Mouse (Mus musculus) adrenal gland, postnatal 36 days (tissue): ENCODE measurements at regions not wholly inside any gene's neighbourhood (a gene's known extent, or its start where the extent isn't known, plus 50 kb on each side); places are given as distances from the start of the nearest gene placed in this dataset.

Experiments
- DNase-seq, 2 experiments: peaks; one replicate each; pipeline ENCODE4 v3.0.0; 2021; ENCODE audit warnings: mixed read lengths in 1 of 2

GRCm38 (mm10) chr6:6657928-6658500, 79.6 kb upstream of the Sem1 start:
- no peak for DNase-seq

- no peak for DNase-seq
Measured at GRCm38 (mm10) chr6:6660072-6660471, 81.6 kb upstream of the Sem1 start.

GRCm38 (mm10) chr6:6666762-6667161, 88.3 kb upstream of the Sem1 start:
- DNase-seq = no peak

GRCm38 (mm10) chr6:6689241-6689640, 110.8 kb upstream of the Sem1 start:
- no peak for DNase-seq

GRCm38 (mm10) chr6:6690188-6690587, 111.7 kb upstream of the Sem1 start:
- no peak for DNase-seq

GRCm38 (mm10) chr6:6692056-6692770, 113.8 kb upstream of the Sem1 start:
- DNase-seq = no peak

GRCm38 (mm10) chr6:6695742-6696430, 117.4 kb upstream of the Sem1 start:
- no peak for DNase-seq

- DNase-seq = peak; percentile 28 to 29
Measured at GRCm38 (mm10) chr6:6697418-6697979, 119.0 kb upstream of the Sem1 start.

GRCm38 (mm10) chr6:6706729-6707128, 128.3 kb upstream of the Sem1 start:
- DNase-seq = no peak

- no peak for DNase-seq
Measured at GRCm38 (mm10) chr6:6709057-6709456, 130.6 kb upstream of the Sem1 start.

GRCm38 (mm10) chr6:6730259-6730658, 132.9 kb upstream of the Dlx6 start:
- DNase-seq = no peak

- DNase-seq = no peak
Measured at GRCm38 (mm10) chr6:6745394-6745793, 117.7 kb upstream of the Dlx6 start.

GRCm38 (mm10) chr6:6779157-6779556, 84.0 kb upstream of the Dlx6 start:
- no peak for DNase-seq

- no peak for DNase-seq
Measured at GRCm38 (mm10) chr6:6781556-6781955, 81.6 kb upstream of the Dlx6 start.

- no peak for DNase-seq
Measured at GRCm38 (mm10) chr6:6785939-6786490, 77.1 kb upstream of the Dlx6 start.

GRCm38 (mm10) chr6:6787490-6787889, 75.6 kb upstream of the Dlx6 start:
- DNase-seq = no peak

GRCm38 (mm10) chr6:6794320-6795018, 68.7 kb upstream of the Dlx6 start:
- DNase-seq = no peak

GRCm38 (mm10) chr6:6800377-6800776, 62.8 kb upstream of the Dlx6 start:
- DNase-seq = no peak

GRCm38 (mm10) chr6:6801563-6802259, 61.4 kb upstream of the Dlx6 start:
- no peak for DNase-seq
